Mouse (Mus musculus) bone marrow macrophage, adult 2 months (primary cell): Measurements from ENCODE around the gene Me1.

ENCODE experiments used
- CTCF ChIP-seq: IDR thresholded peaks from 2 replicates; pipeline ENCODE4 v1.5.1; 2012; ENCODE audit warnings: low read depth, mild to moderate bottlenecking, low read length, moderate library complexity
- POLR2A ChIP-seq: IDR thresholded peaks from 2 replicates; pipeline ENCODE4 v1.6.1; 2012; ENCODE audit warnings: mild to moderate bottlenecking, low read depth, low read length, borderline replicate concordance

DNA sequence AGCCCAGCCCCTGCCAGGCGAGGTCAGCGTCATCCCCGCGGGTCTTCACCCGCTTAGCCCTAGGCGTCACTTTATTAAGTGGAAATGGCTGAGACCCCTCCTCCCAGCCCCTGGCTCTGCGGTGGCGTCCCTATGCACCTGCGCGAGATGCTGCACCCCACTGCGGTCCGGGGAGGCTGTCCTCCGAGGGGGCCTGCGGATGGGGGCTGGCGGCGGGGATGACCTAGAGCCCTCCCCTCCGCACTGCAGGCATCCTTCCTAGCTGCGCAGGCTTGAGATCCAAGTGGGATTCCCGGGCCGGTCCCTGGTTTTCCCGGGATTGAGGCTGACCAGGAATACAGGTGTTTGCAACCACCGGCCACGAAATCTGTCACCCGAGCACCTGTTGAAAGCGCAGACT, 123.6 kb downstream of the Me1 start:
- TF ChIP-seq CTCF (no peak), POLR2A (no peak)
